Mouse (Mus musculus) fat pad, adult 2 months (tissue): ENCODE measurements around the gene Mapk8.

Source experiments
- DNase-seq: peaks from one replicate; pipeline ENCODE4 v3.0.0-alpha.2; 2011; ENCODE audit warnings: low read depth, low spot score; ENCODE audit errors: extremely low read depth

Mapk8 gene

DNA sequence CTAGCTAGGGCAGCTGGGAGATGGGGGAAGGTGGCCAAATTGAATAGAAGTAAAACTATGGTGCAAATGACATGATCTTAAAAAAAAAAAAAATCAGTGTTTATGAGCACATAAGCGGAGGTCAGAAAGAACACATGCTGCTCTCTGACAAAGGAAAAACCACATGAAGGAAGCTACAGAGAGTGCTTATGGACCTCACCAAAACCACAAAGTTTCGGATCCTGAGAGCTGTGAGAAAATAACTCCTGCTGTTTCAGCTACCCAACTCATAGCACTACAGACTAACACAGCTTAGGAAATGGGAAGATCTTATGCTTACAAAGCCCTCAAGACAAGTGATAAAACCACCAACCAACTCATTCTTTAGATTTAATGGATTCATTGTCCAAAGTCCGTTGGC lies 46.9 kb downstream of the Mapk8 start:
- DNase-seq = no peak

DNA sequence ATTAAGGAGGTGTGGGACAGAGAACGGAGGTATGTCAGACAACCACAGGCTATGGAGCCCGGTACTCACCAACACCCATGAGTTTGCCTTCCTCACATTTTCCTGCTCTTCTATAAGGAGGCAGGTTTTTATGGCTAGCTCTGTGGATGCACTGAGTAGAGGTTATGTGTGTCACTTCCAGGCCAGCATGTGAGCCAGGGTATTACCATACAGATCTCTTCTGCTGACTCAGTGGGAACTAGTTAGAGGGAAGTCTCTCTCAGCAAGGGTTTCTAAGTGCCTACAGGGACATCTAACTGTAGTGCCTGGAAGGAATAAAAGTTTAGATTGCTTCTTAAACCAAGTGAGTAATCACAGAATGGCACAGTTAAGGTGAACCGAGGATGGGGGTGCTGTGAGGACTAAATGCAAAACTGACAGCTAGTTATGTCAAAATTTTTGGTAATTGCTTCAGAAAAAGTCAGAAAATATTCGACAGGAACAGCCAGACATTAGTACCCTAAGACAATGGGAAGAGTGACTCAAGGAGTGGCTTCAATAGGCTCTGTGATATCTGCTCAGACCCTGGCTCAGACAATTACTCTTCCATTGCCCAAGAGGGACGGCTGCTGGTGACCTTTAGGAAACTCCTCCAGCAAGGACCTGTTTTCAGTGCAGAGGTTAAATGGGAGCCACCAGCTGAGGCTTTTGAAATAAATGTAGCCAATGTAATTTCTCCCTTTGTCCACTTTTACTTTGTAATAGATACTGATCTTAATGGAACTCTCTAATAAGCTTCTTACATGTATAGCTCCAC lies 48.7 kb downstream of the Mapk8 start:
- DNase-seq = no peak

GRCm38 (mm10) chr14:33380830-33381457 lies 66.0 kb downstream of the Mapk8 start:
- DNase-seq = no peak

DNA sequence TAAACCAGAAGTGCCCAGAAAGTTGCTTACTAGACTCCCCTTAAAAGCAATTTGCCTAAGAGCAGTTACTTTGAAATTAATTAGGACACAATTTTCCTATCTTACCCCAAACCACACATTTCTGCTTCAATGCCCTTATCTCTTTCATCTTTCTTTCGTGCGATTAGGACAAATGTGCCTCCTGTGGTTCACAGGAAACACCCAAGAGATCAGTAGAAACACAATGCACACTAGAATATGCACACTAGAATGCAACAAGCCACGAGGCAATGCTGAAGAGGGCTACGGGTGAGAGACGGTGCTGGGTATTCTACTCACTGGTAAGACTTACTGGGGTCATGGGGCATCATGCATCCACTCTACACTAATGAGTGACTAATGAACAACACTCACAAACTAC lies 68.2 kb downstream of the Mapk8 start:
- DNase-seq = no peak

- DNase-seq = no peak
These were observed 69.7 kb downstream of the Mapk8 start for GRCm38 (mm10) chr14:33377211-33377610.

DNA sequence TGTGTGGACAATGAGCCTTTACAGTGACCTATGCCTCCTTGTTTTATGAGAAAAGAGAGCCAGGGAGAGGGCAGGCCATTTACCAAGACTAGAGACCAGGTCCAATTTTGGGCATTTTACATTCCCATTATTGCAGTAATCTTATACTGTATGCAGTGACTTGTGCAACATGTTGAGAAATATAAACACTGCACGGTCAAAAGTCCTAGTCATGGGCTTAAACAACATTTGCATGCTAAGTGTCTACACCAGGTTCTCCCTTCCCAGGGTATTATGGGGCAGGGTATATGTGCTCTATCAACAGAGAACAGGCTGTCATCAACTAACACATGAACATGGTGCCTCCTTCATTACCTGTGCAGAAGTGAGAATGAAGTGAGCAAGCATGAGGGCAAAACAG lies 72.9 kb downstream of the Mapk8 start:
- no peak for DNase-seq

- no peak for DNase-seq
These were observed 73.7 kb downstream of the Mapk8 start for GRCm38 (mm10) chr14:33373271-33373670.

- DNase-seq = no peak
These were observed 75.7 kb downstream of the Mapk8 start for GRCm38 (mm10) chr14:33371248-33371647.

DNA sequence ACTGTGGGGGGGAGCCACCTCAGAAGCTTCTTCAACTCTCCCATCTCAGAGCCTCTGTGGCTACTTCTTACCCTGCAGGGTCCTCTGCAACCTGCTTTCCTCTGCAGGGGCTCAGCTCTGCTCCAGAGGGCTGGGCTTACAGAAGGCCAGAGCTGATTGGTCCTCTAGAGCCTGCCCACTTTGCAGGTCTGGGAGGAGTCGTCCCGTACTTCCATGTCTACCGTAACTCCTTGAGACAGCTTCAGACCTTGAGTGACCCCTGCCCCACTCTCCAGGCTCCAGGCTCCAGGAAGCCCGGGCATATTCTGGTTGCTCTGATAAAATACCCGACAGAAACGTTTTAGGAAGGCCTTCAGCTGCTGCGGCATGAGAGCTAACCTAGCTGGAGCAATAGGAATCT lies 76.9 kb downstream of the Mapk8 start:
- no peak for DNase-seq

DNA sequence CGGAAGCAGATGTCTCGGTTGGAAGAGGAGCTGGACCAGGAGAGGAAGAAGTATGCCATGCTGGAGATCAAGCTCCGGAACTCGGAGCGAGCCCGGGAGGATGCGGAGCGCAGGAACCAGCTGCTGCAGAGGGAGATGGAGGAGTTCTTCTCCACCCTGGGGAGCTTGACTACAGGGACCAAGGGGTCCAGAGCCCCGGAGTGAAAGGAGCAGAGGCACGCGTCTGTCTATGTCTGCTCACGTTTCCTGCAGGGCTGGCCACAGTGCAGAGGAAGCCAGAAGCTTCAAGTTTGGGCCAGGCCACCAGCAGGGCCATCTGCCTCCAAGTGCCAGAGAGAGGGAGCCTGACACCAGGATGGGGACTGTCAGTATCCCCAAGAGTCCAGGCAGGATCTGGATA lies 77.6 kb downstream of the Mapk8 start:
- no peak for DNase-seq

DNA sequence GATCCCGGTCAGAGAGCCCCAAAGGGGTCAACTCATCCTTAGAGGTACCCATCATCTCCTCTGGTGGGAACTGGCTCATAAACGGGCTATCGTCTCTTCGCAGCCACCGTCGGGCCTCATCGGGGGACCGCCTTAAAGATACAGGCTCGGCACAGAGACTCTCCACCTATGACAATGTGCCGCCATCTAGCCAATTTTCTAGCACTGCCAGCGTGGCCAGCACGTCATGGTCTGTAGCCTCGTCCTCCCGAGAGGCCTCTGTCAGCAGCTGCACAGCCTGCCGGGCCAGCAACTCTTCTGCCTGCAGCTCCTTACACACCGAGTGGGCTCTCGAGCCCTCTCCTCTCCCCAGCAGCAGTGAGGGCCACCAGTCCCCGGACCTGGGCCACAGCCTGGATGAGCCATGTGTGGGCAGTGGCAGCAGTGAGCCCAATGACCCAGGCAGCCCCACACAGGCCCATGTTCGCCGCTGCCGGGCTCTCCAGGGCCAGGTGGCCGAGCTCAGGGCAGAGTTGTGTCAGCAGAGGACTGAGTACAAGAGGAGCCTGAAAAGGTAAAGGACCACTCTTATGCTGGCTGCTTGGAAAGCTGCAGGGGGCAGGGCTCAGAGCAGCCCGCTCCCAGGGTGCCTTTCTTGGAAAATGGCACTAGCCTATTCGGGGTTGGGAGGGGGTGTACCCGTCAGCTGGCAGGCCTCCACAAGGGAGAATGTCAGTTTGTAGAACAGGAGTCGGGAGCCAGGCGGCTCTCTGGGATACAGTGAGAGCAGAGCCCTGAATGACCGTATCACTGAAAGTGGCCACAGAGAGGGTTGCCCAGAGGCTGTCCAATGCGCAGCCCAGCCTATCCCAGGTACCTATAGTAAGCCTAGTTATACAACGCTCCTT lies 79.8 kb downstream of the Mapk8 start:
- no peak for DNase-seq

DNA sequence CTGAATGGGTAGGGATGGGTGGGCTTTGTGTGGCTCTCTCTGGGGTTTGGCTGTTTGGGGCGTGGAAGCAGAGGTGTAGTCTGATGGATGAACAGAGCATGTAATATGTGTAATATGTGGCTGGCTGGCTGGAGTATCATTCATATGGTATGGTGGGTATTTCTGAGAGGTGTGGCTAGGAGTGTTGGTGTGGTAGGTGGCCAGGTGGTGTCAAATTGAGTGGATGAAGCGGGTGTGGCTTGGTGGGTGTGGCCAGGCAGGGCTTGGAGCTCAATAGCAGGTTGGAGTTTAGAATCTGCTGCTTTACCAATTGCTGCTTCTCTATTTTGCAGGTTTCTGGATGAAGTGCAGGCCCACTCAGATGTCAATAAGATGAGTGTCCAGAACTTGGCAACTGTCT lies 82.9 kb downstream of the Mapk8 start:
- no peak for DNase-seq

GRCm38 (mm10) chr14:33363611-33364010 lies 83.3 kb downstream of the Mapk8 start:
- no peak for DNase-seq

GRCm38 (mm10) chr14:33362807-33363206 lies 84.2 kb downstream of the Mapk8 start:
- no peak for DNase-seq

DNA sequence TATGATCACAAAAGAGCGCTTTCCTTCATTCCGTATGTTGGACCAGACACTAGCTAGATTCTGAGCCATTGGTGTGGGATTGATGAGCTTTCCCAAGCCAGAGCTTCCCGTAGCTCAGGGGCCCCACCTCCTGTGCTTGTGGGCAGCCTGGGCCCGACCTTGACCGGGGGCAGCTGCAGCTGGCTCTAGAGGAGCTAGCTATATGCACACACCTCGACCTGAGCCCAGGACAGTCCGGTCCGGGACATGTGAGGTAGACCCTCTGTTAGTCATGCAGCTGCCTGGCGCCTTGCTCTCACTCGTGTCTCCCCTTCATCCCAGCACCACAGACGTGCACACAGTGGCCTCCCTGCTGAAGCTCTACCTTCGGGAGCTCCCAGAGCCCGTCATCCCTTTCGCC lies 84.8 kb downstream of the Mapk8 start:
- no peak for DNase-seq

DNA sequence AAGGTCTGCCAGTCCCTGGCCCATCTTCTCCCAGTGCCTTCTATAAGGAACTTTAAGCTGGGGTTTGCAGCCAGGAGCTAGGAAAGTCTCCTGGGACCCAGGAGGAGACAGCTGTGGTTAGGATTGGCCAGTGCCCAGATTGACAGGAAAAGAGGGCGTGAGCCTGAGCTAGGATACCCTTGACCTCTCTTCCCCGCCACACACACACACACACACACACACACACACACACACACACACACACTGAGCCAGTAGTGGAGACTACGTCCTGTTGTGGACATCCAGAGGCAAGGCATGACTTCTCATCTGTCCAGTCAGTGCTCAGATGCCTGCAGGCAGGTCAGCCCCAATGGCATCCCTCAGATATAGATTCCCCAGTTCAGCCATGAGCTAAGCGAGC lies 85.4 kb downstream of the Mapk8 start:
- DNase-seq = no peak

DNA sequence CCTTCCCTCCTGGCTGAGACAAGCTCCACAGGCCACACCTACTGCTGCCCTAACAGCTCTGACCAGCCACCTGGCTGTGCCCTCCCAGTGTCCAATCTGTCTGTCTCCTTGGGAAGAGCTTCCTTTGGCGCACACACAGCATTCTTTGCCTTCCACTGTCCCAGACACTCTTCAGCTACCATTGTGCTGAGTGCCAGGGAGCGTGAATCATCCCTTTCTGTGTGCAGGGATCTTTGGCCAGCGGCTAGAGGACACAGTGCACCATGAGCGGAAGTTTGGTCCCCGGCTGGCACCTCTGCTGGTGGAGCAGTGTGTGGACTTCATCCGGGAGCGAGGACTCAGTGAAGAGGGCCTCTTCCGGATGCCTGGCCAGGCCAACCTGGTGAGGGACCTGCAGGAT lies 88.1 kb downstream of the Mapk8 start:
- no peak for DNase-seq

DNA sequence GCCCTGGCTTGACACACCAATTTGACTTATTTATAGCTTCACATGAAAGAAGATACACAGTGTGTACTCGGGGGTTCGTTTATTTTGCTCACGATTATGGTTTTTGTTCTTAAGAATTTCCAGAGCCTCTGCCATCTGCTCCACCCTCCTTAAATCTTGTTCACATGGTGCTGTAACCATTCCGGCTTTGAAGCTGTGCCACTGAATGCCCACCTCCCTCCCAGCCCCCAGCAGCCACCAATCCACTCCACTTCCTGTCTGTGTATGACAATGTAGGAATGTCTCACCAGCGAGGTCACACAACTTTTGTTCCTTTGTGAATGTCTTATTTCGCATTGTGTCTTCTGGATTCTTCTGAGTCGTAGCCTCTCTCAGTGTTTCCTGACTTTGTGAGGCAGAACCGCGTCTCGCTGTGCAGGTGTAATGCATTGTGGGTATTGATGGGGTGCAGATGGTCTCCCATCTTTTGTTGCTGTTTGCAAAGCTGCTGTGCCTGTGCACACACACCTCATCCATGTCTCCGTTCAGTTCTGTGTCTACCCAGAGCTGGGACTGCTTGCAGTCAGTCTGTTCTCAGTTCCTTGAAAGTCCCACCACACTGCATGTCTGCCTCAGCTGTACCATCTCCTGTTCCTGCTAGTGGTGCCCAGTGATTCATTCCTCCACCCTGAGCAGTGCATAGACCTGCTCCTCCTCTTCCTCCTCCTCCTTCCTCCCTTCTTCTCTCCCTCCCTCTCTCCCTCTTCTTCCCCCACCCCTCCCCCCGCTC lies 89.2 kb downstream of the Mapk8 start:
- DNase-seq = no peak

GRCm38 (mm10) chr14:33355276-33355675 lies 91.7 kb downstream of the Mapk8 start:
- DNase-seq = no peak

- no peak for DNase-seq
These were observed 94.1 kb downstream of the Mapk8 start for GRCm38 (mm10) chr14:33352890-33353289.
